Mouse (Mus musculus) layer of hippocampus, adult 18-20 months (tissue): ENCODE results near the gene Aunip. TPM values are rescaled to one million over a fixed set of nuclear protein-coding genes. Genes with fewer than 3 reads are reported as not detected.
A peak's percentile ranks its signal among the peaks of the same experiment; 100 is the strongest.

Source experiments
- DNase-seq, 2 experiments: peaks; one replicate each; pipeline ENCODE4 v3.0.0; 2022; ENCODE audit warnings: low spot score in 2 of 2
- long read RNA-seq: library from polyadenylated mRNA; stranded (forward); transcript quantifications from one replicate; pipeline ENCODE4 v2.0.0, GENCODE M21; 2021
- total RNA-seq, 2 experiments: library from RNA; stranded (reverse); gene quantifications; 2 replicates each; pipeline ENCODE4 v1.2.3; 2021

Gene Aunip
- under 1 TPM; 0.36 to 0.57 TPM for total RNA-seq
- long read RNA-seq: 0 reads

DNA sequence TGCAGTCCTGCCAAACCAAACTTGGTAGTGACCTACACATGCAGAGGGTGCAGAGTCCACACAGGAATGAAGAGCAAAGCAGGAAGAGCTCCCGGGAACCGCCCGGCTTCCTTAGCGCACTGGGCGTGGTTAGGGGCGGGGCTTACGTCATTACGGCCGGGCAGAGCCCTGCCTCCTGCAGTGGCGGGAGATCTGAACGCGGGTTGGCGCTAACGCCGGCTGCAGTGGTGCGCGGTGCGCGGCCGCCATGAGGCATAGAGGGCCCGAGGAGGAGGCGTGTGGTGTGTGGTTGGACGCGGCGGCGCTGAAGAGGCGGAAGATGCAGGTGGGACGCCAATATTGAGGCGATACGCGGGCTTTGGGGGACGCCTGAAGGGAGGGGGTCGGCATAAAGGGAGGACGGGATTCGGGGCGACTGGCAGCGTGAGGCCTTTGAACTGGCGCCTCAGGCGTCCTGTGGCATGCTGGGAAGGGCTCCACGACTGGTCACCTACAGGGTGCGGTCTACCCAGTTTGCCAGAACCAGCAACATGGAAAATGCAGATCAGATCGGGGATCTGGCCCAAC is at the start of gene Aunip:
Aunip (plus strand) TSS at position 155 of the 567 bp plus-strand sequence.
- peak; percentile 67 to 81 for DNase-seq

DNA sequence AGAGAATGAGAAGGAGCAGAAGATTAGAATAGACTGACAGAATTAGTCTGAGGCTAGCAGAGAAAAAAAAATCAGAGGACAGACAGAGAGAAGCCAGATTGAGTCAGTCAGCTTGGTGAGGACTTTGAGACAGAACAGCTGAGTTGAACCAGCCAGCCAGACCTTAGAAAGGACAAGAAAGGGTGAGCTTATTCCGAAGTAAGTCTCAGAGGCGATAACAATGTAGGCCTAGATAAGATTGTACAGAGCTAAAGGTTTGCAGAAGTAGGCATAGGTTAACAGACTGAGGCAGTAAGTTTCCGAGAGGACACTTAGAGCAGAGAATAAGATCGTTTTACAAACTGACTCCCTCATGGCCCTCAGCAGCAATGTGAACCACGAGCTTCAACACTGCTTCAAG is 49.5 kb upstream of the Aunip start:
- DNase-seq: no peak

DNA sequence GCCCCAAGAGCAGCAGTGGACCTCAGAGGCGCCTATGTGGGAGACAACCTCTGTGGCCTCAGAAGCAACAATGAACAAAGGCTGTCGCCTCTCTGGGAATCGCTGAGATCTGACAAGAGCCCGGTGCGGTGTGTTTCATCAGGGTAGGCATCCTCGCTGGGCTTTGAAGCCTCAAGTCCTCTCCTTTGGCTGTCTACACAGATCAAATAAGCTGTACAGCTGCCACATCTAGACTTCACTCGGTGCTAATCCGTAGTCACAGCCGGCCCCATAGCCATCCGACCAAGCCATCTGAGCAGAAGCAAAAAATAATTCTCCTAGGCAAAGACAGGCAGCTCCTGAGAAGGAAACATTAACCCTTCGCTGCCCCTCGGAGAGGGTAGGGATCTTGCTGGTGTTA is 45.0 kb upstream of the Aunip start:
- DNase-seq: no peak

DNA sequence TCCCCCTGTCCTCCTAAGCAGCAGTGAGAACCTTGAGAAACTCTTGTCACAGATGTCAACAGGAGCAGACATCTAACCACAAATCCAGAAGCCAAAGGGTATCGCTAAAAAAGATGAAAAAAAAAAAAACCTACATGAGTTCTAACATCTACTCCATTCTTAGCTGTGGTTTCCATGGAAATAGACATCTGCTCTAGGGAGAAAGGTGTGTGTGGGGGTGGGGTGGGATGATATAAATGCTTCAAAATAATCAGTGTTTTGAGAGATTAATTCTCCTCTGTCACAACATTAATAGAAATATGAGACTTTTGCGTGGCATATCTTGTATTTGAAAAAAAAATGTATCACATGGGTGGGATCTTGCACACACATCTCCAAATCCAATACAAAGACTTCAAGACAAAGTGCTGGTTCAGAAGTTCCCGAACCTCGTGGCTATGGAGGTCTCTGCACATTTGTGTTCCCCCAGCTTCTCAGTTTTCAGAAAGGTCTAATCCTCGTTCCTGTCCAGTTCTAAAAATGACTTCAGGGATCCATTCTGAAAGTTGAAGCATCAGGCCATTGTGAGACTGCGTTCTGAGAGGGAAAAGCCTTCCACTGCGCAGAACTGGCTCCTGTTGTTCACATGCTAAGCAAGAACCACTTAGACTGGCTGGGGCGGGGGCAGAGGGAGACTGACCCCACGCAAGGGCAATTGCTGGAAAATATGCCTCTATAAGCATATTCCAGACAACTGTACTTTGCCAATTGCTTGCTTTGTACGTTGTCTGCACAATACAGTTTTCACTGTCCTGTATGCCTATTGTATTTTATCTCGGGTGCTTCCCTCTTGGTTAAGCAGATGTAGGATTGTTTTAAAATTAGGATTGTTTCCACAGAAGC is 44.2 kb upstream of the Aunip start:
- no peak for DNase-seq

DNA sequence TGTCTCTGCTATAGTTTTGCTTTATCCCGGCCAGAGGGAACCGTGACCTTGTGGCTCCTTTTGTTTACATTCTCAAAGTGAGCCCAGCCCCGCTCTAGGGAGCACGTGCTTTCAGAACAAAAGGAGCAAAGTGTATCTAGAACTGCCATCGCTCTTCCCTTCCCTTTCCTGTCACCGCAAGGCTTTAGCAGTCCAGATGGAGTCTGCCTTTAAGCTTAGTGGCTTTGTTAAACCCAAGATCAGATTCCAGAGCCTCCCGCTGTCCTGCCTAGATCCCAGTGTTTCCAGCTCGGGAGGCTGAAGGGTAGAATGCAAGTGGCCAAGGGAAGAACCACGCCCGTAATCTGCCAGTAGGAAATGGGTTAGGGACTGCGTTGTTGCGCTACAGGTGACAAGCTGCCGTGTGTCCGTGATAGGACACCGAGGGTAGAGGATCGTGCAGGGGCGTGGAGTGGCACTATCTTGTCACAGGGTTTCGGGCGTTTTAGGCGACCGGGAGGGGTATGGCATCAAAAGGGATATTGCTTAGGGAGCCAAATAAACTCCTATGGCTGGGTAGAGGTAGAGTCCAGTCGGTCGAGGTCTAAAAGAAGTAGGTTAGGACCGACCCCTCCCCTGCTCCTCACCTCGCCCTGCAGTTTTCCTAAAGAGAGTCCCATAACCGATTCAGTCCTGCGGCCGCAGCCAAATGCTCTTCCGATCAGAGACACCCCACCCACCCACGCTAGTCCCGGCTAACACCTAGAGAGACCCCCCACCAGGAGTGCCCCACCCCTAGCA is 43.2 kb upstream of the Aunip start:
- no peak for DNase-seq

DNA sequence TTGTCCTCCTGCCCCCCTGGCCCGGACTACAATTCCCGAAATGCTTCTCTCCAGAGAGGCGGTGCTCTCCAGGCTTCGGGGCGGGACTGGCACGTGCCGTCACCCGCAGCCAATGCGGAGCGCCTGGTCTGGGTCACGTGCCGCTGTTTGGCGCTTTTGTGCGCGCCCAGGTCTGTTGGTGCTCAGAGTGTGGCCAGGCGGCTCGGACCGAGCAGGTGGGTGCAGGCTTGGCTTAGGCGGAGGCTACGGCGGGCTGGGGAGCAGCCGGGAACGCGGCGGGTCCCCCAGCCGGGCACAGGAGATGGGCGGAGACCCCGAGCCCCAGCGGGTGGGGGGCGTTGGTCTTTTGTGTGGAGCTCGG is 42.6 kb upstream of the Aunip start, which contains the start of gene Stmn1:
Stmn1 (plus strand) TSS at position 106 of the 361 bp plus-strand sequence.
- peak; percentile 94 to 97 for DNase-seq

DNA sequence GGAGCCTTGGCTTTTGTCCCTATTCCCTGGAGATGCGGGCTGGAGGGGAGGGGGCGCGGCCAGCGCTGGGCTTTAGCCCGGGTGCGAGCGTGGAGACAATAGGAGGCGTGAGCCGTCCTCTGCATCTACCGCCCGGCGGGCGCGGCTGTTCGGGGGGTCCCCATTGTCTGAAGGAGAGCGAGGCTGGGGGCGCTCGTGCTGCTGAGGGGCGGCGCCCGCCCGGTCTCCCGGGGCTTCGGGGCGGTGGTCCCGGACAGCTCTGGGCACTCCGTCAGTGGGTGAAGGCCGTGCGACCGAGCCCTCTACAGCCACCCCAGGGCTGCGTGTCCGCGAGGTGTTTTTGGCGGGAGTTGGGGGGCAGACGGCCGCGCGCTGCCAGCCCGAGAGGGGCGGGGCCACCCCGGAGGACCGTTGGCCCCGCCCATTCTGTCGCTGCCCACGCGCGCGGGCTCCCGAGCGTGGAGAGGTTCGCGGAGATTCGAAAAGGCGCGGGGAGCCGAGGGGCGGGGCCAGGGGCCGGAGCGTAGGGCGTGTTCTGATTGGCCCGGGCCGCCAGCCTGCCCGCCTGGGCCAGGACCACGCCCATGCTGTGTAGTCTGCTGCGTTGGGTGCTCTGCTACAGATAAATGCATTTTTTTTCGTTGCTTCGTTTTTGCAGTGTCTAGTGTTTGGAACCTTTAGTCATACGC is 42.1 kb upstream of the Aunip start:
- DNase-seq: peak; percentile 92 to 96

DNA sequence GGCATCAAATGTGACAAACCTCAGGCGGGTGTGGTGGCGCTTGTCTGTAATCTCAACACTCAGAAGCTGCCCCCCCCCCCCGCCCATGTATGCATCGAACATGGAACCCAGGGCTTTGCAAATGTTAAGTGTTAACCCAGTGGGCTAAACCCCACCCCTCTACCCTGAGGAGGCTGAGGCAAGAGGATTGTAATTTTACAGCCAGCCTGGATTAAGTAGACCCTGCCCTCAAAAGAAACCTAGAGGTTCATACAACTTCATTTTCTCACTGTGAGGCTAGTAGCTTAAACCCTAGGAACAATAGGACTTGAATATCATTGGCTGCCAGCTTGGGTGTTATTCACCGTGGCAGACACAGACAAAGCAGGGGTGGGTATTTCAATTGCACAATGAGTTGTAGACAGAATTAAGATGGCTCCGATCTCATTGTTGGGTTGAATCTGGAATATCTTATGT is 41.4 kb upstream of the Aunip start:
- no peak for DNase-seq

DNA sequence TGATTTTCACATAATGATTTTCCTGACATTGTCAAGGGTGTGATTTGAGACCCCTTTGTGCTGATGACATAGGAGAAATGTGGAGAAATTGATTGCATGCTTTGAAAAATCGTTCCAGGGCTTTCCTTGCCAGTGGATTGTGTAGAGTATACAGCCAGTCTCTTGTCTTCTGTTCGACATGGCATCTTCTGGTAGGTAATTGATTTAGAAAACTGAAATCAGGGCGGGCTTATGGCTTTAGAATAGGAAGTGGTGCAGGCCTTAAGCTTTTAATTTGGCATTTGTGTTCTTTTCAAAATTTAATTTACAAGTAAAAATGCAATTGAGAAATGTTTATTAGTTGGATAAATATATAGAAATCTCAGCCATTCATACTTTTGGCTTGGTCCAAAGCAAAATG is 40.8 kb upstream of the Aunip start:
- DNase-seq: no peak

DNA sequence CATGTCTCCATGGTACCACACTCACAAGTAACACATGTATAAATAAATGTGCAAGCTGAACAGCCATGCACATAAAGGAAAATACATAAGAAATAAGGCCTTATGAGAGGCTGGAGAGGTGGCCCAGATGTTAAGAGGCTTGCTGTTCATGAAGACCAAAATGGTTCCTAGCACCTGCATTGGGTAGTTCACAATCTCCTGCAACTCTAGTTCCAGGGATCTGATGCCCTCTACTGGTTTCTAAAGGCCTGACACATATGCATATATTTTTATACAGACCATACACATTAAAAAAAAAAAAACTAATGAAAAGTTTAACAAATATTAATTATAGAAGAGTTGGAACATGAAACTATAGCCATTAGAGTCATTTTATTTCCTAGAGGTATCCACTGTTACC is 39.3 kb upstream of the Aunip start:
- DNase-seq: no peak

DNA sequence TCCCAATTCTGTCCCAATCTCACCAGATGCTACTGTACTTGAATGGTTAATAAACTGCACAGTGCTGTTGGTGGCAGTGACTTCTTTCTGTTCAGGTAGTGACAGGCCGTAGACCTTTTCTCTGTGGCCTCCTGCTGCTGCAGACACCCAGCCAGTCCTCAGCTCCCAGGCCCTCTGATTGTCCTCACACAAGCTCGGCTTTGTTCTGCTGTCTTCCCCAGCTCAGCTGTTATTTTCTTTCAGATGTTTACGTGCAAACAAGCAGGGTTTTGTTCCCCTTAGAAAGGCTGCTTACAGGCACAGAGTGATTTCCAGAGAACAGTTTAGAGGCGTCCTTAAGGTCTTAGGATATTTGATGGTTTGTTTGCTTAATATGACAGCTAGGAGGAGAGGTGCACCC is 37.0 kb upstream of the Aunip start:
- peak in 1 of 2 experiments; percentile 54 for DNase-seq

DNA sequence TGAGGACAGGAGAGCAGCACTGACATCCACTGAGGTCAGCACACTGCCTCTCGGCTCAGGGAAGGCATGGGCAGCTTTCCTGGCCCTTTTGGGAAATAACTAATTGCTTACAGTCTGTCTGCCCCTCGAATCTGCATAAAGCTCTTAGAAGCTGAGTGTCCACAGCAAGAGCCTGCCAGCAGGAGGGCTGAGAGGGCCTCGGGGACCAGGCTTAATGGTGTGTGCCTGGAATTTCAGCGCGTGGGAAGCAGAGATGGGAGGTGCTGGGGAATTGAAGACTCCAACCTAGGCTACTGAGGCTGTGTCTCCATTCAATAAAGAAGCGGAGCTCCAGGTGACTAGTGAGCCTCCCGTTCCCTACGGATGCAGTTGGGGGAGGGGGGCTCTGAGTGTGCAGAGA is 36.6 kb upstream of the Aunip start:
- no peak for DNase-seq

DNA sequence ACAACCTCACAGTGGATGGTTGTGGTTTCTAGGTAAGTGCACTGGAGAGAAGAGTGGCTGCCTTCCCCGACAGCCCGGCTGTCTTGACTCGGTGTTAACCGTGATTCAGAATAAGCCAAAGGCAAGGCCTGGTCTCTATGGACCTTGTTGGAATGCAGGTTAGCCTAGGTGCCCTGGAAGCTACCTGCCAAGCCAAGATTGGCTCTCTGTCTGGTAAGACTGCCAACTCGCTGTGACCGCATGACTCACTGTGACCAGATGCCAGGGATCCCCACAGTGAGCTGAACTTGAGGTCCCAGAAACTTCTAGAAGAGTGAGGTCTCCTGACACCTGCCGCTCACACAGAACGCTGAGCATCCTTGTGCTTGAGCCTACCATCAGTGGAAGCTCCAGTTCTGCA is 33.9 kb upstream of the Aunip start:
- no peak for DNase-seq

DNA sequence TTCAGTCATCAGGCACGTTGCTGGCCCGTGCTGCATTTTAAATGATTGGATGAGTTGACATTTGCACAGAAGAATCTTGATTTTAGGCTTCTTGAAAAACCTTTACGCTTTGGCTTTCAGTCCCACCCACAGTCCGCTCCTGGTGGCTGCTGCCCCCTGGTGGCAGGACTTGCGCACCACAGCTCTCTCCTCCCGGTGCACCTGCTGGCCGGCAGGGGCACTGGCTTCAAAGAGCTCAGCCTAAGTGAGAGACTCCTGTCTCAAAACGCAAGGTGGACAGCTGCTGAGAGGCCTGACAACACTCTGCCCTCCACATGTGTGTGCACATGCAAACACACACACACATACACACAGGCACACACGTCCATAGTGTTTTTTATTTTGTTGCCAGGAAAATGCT is 32.8 kb upstream of the Aunip start:
- DNase-seq: peak; percentile 87 to 94

DNA sequence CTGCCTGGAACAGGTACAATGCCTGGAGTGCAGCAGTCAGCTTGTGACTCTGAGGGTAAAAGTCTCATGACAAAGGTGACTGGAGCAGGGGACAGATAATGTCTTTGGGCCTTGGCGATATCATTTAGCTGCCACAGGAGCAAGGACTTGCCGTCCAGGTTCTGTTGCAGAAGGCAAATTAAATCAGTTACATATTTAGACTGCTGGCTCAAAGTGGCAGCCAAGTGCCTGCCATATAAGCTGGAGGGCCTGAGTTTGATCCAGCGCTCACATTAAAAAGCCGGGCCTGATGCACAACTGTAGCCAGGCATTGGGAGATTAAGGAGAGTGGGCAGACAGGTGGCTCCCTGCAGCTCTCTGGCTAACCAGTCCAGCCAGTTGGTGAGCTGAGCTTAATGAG is 31.0 kb upstream of the Aunip start:
- no peak for DNase-seq

DNA sequence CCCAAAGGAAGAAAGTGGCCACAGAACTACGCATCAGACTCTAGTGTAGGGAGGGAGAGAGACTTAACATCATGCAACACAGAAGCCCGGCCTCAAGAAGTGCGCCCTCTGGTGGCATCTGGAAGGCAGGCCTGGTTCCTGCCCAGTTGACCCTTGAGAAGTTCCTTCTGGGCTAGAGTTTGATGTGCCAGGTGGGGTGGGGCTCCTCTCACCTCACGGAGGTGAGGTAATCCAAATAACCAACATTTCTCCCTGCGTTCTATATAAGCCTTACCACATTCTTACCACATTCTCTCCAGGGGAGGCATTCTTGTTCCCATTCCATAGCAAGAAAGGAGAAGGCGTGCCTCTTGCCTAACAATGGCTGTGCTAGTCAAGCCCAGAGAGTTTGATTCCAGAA is 29.9 kb upstream of the Aunip start:
- DNase-seq: peak in 1 of 2 experiments; percentile 84

DNA sequence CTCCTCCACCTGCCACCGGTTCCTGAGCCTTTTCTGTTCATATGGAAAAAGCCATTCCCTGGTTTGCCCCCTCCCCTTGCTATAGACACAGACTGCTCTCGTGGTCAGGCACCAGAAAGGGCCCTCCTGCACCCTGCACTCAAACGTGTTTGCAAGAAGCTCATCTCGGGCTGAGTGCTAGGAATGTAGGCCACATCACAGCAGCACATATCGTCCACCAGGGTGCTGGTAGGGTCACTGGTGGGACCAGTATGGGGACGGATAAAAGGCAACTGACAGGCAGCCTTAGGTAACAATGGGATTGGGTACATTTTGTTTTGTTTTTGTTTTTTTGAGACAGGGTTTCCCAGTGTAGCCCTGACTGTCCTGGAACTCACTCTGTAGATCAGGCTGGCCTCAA is 29.5 kb upstream of the Aunip start:
- DNase-seq: no peak

DNA sequence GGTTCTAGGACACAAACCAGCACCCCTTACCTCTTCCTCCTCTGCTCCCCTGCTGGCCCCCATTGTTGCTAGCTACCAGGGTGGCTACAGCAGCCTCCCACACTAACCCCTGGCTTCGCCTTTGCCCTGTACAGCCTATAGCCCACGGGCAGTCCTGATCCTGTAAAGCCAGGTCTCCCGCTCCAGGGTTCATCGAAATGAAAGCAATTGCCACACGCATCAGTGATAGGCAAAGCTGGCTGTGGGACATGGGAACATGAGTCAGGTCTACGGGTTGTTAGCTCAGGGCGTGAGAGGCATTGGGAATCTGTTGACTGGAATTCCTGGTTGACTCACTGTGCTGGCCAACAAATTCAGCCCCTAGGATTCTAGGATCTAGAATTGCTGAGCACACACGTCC is 28.4 kb upstream of the Aunip start:
- no peak for DNase-seq

DNA sequence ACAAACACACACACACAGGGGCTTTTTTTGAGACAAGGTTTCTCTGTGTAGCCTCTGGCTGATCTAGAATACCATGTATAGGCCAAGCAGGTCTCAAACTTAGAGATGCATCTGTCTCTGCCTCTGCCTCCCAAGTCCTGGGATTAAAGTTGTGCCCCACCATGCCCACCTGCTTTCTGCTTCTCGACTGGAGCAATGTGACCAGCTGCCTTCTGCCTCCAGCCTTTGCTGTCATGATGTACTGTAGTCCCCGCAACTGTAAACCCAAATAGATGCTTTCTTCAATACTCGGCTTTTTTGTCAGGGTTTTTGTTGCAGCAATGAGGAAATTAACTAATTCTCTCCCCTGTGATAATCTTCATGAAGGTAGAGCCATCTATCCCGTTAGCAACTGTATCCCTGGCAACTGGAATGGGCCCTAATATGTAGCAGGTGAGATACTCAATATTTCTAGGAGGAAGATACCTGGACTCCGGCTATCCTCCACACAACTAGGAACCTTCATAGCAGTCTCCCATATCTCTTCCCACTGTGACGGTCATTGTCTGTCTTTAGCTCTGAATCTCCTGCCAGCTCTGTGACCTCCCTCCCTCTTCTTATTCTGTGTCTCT is 27.6 kb upstream of the Aunip start:
- DNase-seq: no peak

DNA sequence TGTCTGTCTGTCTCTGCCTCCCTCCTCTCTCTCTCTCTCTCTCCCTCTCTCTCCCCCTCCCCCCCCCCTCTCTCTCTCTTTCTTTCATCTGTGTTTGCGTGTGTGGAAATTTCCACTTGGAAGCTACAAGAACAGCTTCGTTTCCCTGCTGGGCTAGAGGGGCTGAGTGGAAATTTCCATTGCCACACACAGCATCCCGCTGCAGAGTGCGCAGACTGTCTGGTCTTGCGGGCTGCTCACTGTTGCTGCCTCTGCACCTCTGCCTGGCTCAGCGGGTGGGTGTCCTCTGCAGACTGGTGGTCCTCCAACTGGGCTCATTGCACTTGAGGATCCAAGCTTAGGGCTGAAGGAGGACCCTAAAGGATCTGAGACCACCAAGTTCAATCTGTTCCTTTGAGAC is 27.1 kb upstream of the Aunip start:
- DNase-seq: peak; percentile 74 to 89

DNA sequence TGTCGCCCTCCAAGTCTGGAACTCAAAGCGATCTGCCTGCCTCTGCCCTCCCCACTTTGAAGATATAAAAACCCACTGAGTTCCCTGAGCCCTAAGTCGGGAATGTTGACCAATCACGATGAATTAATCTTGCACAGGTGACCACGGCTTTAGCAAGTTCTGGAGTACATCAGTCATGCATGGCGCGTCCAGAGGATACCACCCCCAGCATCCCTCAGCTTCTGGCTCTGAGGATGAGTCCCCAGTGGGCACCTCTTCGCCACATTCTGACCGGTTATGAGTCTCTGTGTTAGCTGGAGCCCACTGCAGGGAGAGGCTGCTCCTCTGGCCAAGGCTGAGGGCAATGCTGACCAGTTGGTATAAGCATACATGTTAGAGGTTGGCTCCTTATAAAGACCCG is 26.6 kb upstream of the Aunip start:
- DNase-seq: no peak
